Mouse (Mus musculus) CH12.LX (cell line): ENCODE data around the gene Tex37. TPM values are rescaled to one million over a fixed set of nuclear protein-coding genes. Genes with fewer than 3 reads are reported as not detected.

Experiments used
- DNase-seq: peaks from one replicate; pipeline ENCODE4 v3.0.0-alpha.2; 2013; ENCODE audit errors: extremely low read depth
- H3K27ac ChIP-seq: 2 replicates; pipeline ENCODE4 v1.5.1; 2012; ENCODE audit warnings: low read depth, mild to moderate bottlenecking, control low read depth, moderate library complexity; ENCODE audit not compliant: insufficient read depth
- H3K27me3 ChIP-seq: replicated peaks from 2 replicates; pipeline ENCODE3; 2012; ENCODE audit warnings: inconsistent platforms
- H3K36me3 ChIP-seq, 2 experiments: replicated peaks in 1 of 2; 2 replicates each; pipeline versions ENCODE3 to v1.6.1; 2012; ENCODE audit warnings: inconsistent platforms in 1 of 2, low read length in 1 of 2, mild to moderate bottlenecking in 1 of 2, mixed read lengths in 1 of 2, moderate library complexity in 1 of 2; ENCODE audit not compliant: control insufficient read depth in 1 of 2, insufficient read depth in 1 of 2
- H3K4me1 ChIP-seq, 2 experiments: 2 replicates each; pipeline ENCODE4 v1.6.1; 2012; ENCODE audit warnings: inconsistent platforms in 1 of 2, moderate library complexity in 1 of 2; ENCODE audit not compliant: insufficient read depth in 2 of 2, control insufficient read depth in 1 of 2
- H3K4me2 ChIP-seq: 2 replicates; pipeline ENCODE4 v1.6.1; 2012; ENCODE audit warnings: low read depth, mild to moderate bottlenecking, control low read depth; ENCODE audit not compliant: poor library complexity, insufficient read depth, severe bottlenecking
- H3K4me3 ChIP-seq, 3 experiments: fragments of 150-350 bp in 1 of 3; sonication (generic) in 1 of 3; replicated peaks in 1 of 3; 2 replicates each; pipeline versions ENCODE3 to v1.5.1; 2011 to 2012; ENCODE audit warnings: low read depth in 2 of 3, low read length in 2 of 3, mild to moderate bottlenecking in 2 of 3, moderate library complexity in 2 of 3, control low read depth in 1 of 3, improper control_type of control experiment in 1 of 3, inconsistent platforms in 1 of 3, mixed read lengths in 1 of 3; ENCODE audit not compliant: poor library complexity in 1 of 3
- H3K79me2 ChIP-seq: replicated peaks from 2 replicates; pipeline ENCODE4 v1.6.1; 2012; ENCODE audit warnings: mild to moderate bottlenecking, moderate library complexity; ENCODE audit not compliant: control insufficient read depth, poor library complexity, insufficient read depth, severe bottlenecking; ENCODE audit errors: extremely low read depth
- H3K9ac ChIP-seq: 2 replicates; pipeline ENCODE4 v1.6.1; 2012; ENCODE audit warnings: low read depth, mild to moderate bottlenecking, control low read depth, moderate library complexity; ENCODE audit not compliant: insufficient read depth
- H3K9me3 ChIP-seq: replicated peaks from 2 replicates; pipeline ENCODE3; 2012; ENCODE audit warnings: low read length, inconsistent platforms, mixed read lengths
- BHLHE40 ChIP-seq: IDR thresholded peaks from 2 replicates; pipeline ENCODE4 v1.6.1; 2011; ENCODE audit warnings: mild to moderate bottlenecking, low read depth, low read length, improper control_type of control experiment
- CHD1 ChIP-seq: IDR thresholded peaks from 2 replicates; pipeline ENCODE4 v1.6.1; 2012; ENCODE audit warnings: low read depth, low read length, improper control_type of control experiment, inconsistent platforms
- CTCF ChIP-seq, 2 experiments: IDR thresholded peaks in 1 of 2; conservative IDR thresholded peaks in 1 of 2; 2 replicates each; pipeline ENCODE4 v1.5.1; 2011 to 2012; ENCODE audit warnings: low read depth in 2 of 2, low read length in 2 of 2, improper control_type of control experiment in 1 of 2, inconsistent platforms in 1 of 2, mild to moderate bottlenecking in 1 of 2, moderate library complexity in 1 of 2
- E2F4 ChIP-seq: IDR thresholded peaks from 2 replicates; pipeline ENCODE4 v1.6.1; 2011; ENCODE audit warnings: low read depth, low read length, improper control_type of control experiment; ENCODE audit not compliant: insufficient replicate concordance
- ELF1 ChIP-seq: IDR thresholded peaks from 2 replicates; pipeline ENCODE4 v1.6.1; 2014; ENCODE audit warnings: low read depth, mild to moderate bottlenecking, inconsistent platforms, low read length, improper control_type of control experiment
- EP300 ChIP-seq: IDR thresholded peaks from 2 replicates; pipeline ENCODE4 v1.6.1; 2011; ENCODE audit warnings: low read length, improper control_type of control experiment
- ETS1 ChIP-seq: conservative IDR thresholded peaks from 2 replicates; pipeline ENCODE4 v1.6.1; 2012; ENCODE audit warnings: low read depth, mild to moderate bottlenecking, inconsistent platforms, low read length, improper control_type of control experiment, moderate library complexity
- GABPA ChIP-seq: IDR thresholded peaks from 2 replicates; pipeline ENCODE4 v1.6.1; 2012; ENCODE audit warnings: low read depth, low read length, improper control_type of control experiment, inconsistent platforms; ENCODE audit not compliant: insufficient replicate concordance
- IRF4 ChIP-seq: IDR thresholded peaks from 2 replicates; pipeline ENCODE4 v1.6.1; 2014; ENCODE audit warnings: low read depth, mild to moderate bottlenecking, inconsistent platforms, low read length, improper control_type of control experiment
- JUND ChIP-seq: conservative IDR thresholded peaks from 2 replicates; pipeline ENCODE4 v1.6.1; 2011; ENCODE audit warnings: low read depth, low read length, improper control_type of control experiment
- MAX ChIP-seq: IDR thresholded peaks from 2 replicates; pipeline ENCODE4 v1.6.1; 2011; ENCODE audit warnings: low read length, improper control_type of control experiment
- MEF2A ChIP-seq: IDR thresholded peaks from 2 replicates; pipeline ENCODE4 v1.6.1; 2014; ENCODE audit warnings: low read depth, mild to moderate bottlenecking, inconsistent platforms, low read length, improper control_type of control experiment, borderline replicate concordance
- MYC ChIP-seq: IDR thresholded peaks from 2 replicates; pipeline ENCODE4 v1.6.1; 2011; ENCODE audit warnings: low read depth, mild to moderate bottlenecking, improper control_type of control experiment, low read length
- NRF1 ChIP-seq: IDR thresholded peaks from 2 replicates; pipeline ENCODE4 v1.6.1; 2014; ENCODE audit warnings: low read depth, mild to moderate bottlenecking, inconsistent platforms, low read length, improper control_type of control experiment, moderate library complexity
- POLR2A ChIP-seq: IDR thresholded peaks from 2 replicates; pipeline ENCODE4 v1.6.1; 2011; ENCODE audit warnings: low read depth, mild to moderate bottlenecking, improper control_type of control experiment, low read length
- TBP ChIP-seq: conservative IDR thresholded peaks from 2 replicates; pipeline ENCODE4 v1.6.1; 2011; ENCODE audit warnings: low read depth, low read length, improper control_type of control experiment
- TCF12 ChIP-seq: IDR thresholded peaks from 2 replicates; pipeline ENCODE4 v1.6.1; 2014; ENCODE audit warnings: low read depth, mild to moderate bottlenecking, inconsistent platforms, low read length, improper control_type of control experiment
- UBTF ChIP-seq: IDR thresholded peaks from 2 replicates; pipeline ENCODE4 v1.6.1; 2012; ENCODE audit warnings: low read depth, mild to moderate bottlenecking, inconsistent platforms, low read length, improper control_type of control experiment, moderate library complexity
- ZC3H11A ChIP-seq: IDR thresholded peaks from 2 replicates; pipeline ENCODE4 v1.6.1; 2012; ENCODE audit warnings: low read depth, mild to moderate bottlenecking, inconsistent platforms, low read length, improper control_type of control experiment
- ZKSCAN1 ChIP-seq: IDR thresholded peaks from 2 replicates; pipeline ENCODE4 v1.6.1; 2012; ENCODE audit warnings: low read depth, inconsistent platforms, low read length, improper control_type of control experiment, borderline replicate concordance
- ZMIZ1 ChIP-seq: IDR thresholded peaks from 2 replicates; pipeline ENCODE4 v1.6.1; 2012; ENCODE audit warnings: low read depth, mild to moderate bottlenecking, inconsistent platforms, low read length, improper control_type of control experiment
- dilution Hi-C: fragments of 300-500 bp; cut with MboI; formaldehyde crosslinking; loops from 2 replicates; pipeline ENCODE4 v1.14.3; 2020; ENCODE audit warnings: low sequenced_read_pairs; ENCODE audit not compliant: extremely low pct_unique_long_range_greater_than_20kb, extremely low pct_ligation_motif_present
- in situ Hi-C: fragments of 300-500 bp; cut with MboI; formaldehyde crosslinking; loops from 3 replicates; pipeline ENCODE4 v1.14.3; 2019; ENCODE audit warnings: low sequenced_read_pairs, low pct_ligation_motif_present, low pct_unique_long_range_greater_than_20kb, mixed read lengths
- polyA plus RNA-seq: library from polyadenylated mRNA; unstranded; fragments of >175 nt; gene quantifications from 2 replicates; pipeline ENCODE4 v1.2.1, GENCODE M21; 2012; ENCODE audit warnings: low read depth; ENCODE audit not compliant: insufficient read length
- total RNA-seq, 2 experiments: library from RNA; depleted of rRNA; stranded (reverse); fragments of 300-350 nt in 1 of 2; fragments of >200 nt in 1 of 2; gene quantifications; 2 replicates each; pipeline ENCODE4 v1.2.3; 2012 to 2014

Tex37 gene
- total and polyA plus RNA-seq, 3 experiments = not detected

DNA sequence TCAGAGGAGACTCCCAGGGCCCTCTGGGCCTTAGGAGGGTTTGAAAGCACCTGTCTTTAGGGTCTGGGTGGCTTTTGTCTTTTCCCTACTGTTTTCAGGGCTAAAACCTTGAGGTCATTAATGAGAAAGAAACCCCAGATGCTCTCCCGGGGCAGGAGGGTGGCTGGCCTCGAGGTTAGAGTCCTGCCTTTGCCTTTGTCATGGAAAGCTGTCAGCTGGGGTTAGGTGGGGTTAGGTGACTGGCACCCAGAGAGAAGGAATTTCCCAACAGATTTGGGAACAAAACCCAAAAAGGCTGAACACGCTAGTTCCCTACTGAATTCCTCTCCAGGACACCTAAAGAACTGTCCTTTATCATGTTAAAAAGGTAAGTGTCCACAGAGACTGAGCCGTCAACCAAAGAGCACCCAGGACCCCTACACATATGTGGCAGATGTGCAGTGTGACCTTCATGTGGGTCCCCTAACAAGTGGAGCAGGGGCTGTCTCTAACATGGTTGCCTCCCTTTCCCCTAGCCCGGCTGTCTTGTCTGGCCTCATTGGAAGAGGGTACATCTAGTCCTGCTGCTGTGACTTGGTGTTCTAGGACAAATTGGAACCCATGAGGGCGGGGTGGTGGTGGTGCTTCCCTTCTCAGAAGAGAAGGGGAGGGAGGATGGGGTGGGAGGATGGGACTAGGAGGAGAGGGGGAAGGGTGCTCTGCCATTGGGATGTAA is 45.5 kb upstream of the Tex37 start:
- Histone ChIP-seq H3K4me1 (peaks cover 6 to 12% of the 10 kb centered on the region in 2 experiments; a peak in 3 of 4 replicates), H3K9ac (no peak overlapping the region), H3K27me3 (no peaks in the 10 kb centered on the region), H3K4me3 (no peak overlapping the region), H3K9me3 (no peaks in the 10 kb centered on the region), H3K36me3 (no peaks in the 10 kb centered on the region), H3K4me2 (no peak overlapping the region), H3K27ac (no peak overlapping the region), H3K79me2 (no peaks in the 10 kb centered on the region)
- TF ChIP-seq CHD1 = no peak
- TF ChIP-seq ZC3H11A = no peak
- no peak for TF ChIP-seq UBTF
- TF ChIP-seq MAX = no peak
- no peak for TF ChIP-seq ZMIZ1
- TF ChIP-seq JUND = no peak
- no peak for TF ChIP-seq IRF4
- no peak for DNase-seq
- in situ Hi-C loops (no loop called here), dilution Hi-C loops (no loop called here)

DNA sequence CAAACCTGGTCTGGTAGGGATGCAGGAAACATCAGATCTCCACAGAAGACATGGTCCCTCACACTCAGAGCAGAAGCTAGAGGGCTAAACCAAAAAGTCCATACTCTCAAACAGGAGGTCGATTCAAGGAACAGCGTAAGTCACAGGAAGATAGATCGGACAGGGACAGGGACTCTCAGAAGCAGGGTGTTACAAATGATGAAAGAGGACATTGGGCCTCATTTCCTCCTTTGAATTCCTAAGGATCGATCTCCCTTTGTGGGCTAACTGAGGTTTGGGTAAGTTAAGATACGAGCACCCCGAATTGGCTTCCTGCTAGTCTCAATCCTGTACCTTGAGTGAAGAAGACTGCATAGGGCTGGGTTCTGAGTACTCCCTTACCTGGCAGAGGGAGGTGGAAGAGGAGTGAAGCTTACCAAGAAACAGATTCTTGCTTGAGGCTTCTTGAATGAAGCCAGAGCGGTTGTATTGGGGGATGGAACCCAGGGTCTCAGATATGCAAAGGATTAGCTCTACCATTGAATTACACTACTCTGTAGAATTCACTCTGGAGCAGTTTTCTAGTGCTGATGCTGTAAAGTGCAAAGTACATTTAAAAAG is 38.7 kb upstream of the Tex37 start:
- Histone ChIP-seq H3K9me3 (peaks cover 12% of the 10 kb centered on the region), H3K36me3 (no peaks in the 10 kb centered on the region), H3K4me2 (no peak overlapping the region), H3K9ac (no peak overlapping the region), H3K27me3 (no peaks in the 10 kb centered on the region), H3K4me1 (peaks cover 2 to 14% of the 10 kb centered on the region in 2 experiments; a peak in 2 of 4 replicates), H3K79me2 (no peaks in the 10 kb centered on the region), H3K4me3 (no peak overlapping the region), H3K27ac (no peak overlapping the region)
- in situ Hi-C loops (loop anchor here (5.0 kb wide), 1 partner anchor 170 kb away; no protein-coding TSS in a partner anchor), dilution Hi-C loops (no loop called here)
- no peak for DNase-seq
- TF ChIP-seq MYC = no peak
- TF ChIP-seq ZKSCAN1 = no peak
- no peak for TF ChIP-seq ELF1
- no peak for TF ChIP-seq NRF1
- TF ChIP-seq ETS1 = no peak
- no peak for TF ChIP-seq MEF2A
- no peak for TF ChIP-seq POLR2A
- no peak for TF ChIP-seq E2F4
- TF ChIP-seq TBP = no peak
- no peak for TF ChIP-seq TCF12
- TF ChIP-seq GABPA = no peak
- no peak for TF ChIP-seq ZMIZ1
- no peak for TF ChIP-seq CTCF (conservative IDR thresholded peaks at IDR 0.05 in 1 of 2, IDR thresholded peaks at IDR 0.05 in 1 of 2; ENCODE audit: low read depth in 2 of 2, low read length in 2 of 2)
- TF ChIP-seq BHLHE40 = no peak
- no peak for TF ChIP-seq ZC3H11A
- no peak for TF ChIP-seq EP300
